Mouse (Mus musculus) hindbrain, embryonic 12.5 days (tissue): ENCODE data around the gene Serpina16. TPM values are rescaled to one million over a fixed set of nuclear protein-coding genes. Genes with fewer than 3 reads are reported as not detected.

Experiments used
- ATAC-seq: fragments of 200-750 bp; cut with Nextera tagmentation; 2 replicates; pipeline ENCODE4 v1.8.0; 2017; ENCODE audit warnings: moderate TSS enrichment; ENCODE audit not compliant: low FRiP score
- H3K27ac ChIP-seq: fragments of 300-500 bp; sonication (generic); 2 replicates; pipeline ENCODE4 v1.5.1; 2016; ENCODE audit warnings: mild to moderate bottlenecking
- H3K27me3 ChIP-seq: fragments of 300-500 bp; sonication (generic); 2 replicates; pipeline ENCODE4 v1.6.1; 2016; ENCODE audit warnings: mild to moderate bottlenecking
- H3K36me3 ChIP-seq: fragments of 300-500 bp; sonication (generic); 2 replicates; pipeline ENCODE4 v1.6.1; 2016; ENCODE audit warnings: mild to moderate bottlenecking
- H3K4me1 ChIP-seq: fragments of 300-500 bp; sonication (generic); 2 replicates; pipeline ENCODE4 v1.6.1; 2016
- H3K4me2 ChIP-seq: fragments of 300-500 bp; sonication (generic); replicated peaks from 2 replicates; pipeline ENCODE4 v1.6.1; 2016; ENCODE audit warnings: mild to moderate bottlenecking
- H3K4me3 ChIP-seq: fragments of 300-500 bp; sonication (generic); 2 replicates; pipeline ENCODE4 v1.5.1; 2016; ENCODE audit warnings: mild to moderate bottlenecking
- H3K9ac ChIP-seq: fragments of 300-500 bp; sonication (generic); 2 replicates; pipeline ENCODE4 v1.6.1; 2016; ENCODE audit warnings: mild to moderate bottlenecking, moderate library complexity
- H3K9me3 ChIP-seq: fragments of 300-500 bp; sonication (generic); replicated peaks from 2 replicates; pipeline ENCODE4 v1.6.1; 2016; ENCODE audit warnings: mild to moderate bottlenecking
- WGBS: fragments of 180-500 bp; shearing (Covaris S2); methylation state at CpG from one replicate; pipeline ENCODE4 v1.1.7; 2016; 5-methylcytosine and 5-hydroxymethylcytosine counted together
- polyA plus RNA-seq: library from polyadenylated mRNA; unstranded; fragments of >200 nt; fragmentation: Nextera tagmentation; extraction: Ambion mirVana; gene quantifications from 2 replicates; pipeline ENCODE4 v1.2.1, GENCODE M21; 2016

Gene Serpina16
- polyA plus RNA-seq, 1 experiment from 2014 or later: not detected

GRCm38 (mm10) chr12:103655123-103656044 lies 20.6 kb downstream of the Serpina16 start:
- 86% methylated on average over 7 of the region's 7 CpGs for WGBS
- H3K4me1 ChIP-seq: no peaks in the 10 kb centered on the region
- H3K4me2 ChIP-seq: no peak overlapping the region
- H3K36me3 ChIP-seq: no peaks in the 10 kb centered on the region
- ATAC-seq: no peak
- H3K27ac ChIP-seq: no peak overlapping the region
- no peak overlapping the region for H3K9ac ChIP-seq
- H3K27me3 ChIP-seq: no peaks in the 10 kb centered on the region
- H3K9me3 ChIP-seq: no peaks in the 10 kb centered on the region
- no peak overlapping the region for H3K4me3 ChIP-seq

GRCm38 (mm10) chr12:103653836-103654235 lies 22.1 kb downstream of the Serpina16 start:
- H3K9ac ChIP-seq: no peak overlapping the region
- H3K27ac ChIP-seq: no peak overlapping the region
- no peak overlapping the region for H3K4me3 ChIP-seq
- H3K36me3 ChIP-seq: no peaks in the 10 kb centered on the region
- no peaks in the 10 kb centered on the region for H3K27me3 ChIP-seq
- WGBS: 100% methylated on average over 2 of the region's 2 CpGs
- no peak for ATAC-seq
- no peak overlapping the region for H3K4me2 ChIP-seq
- no peaks in the 10 kb centered on the region for H3K9me3 ChIP-seq
- no peaks in the 10 kb centered on the region for H3K4me1 ChIP-seq

- Histone ChIP-seq H3K36me3 (no peaks in the 10 kb centered on the region), H3K27ac (no peak overlapping the region), H3K4me2 (no peak overlapping the region), H3K4me3 (no peak overlapping the region), H3K9ac (no peak overlapping the region), H3K9me3 (no peaks in the 10 kb centered on the region), H3K27me3 (no peaks in the 10 kb centered on the region), H3K4me1 (no peaks in the 10 kb centered on the region)
- 77% methylated on average over 2 of the region's 2 CpGs for WGBS
- no peak for ATAC-seq
Observed at GRCm38 (mm10) chr12:103646314-103646713, 29.6 kb downstream of the Serpina16 start.

- Histone ChIP-seq H3K27me3 (no peaks in the 10 kb centered on the region), H3K27ac (no peak overlapping the region), H3K4me2 (no peak overlapping the region), H3K9me3 (no peaks in the 10 kb centered on the region), H3K9ac (no peak overlapping the region), H3K36me3 (no peaks in the 10 kb centered on the region), H3K4me1 (no peaks in the 10 kb centered on the region), H3K4me3 (no peak overlapping the region)
- 38% methylated on average over 5 of the region's 5 CpGs for WGBS
- no peak for ATAC-seq
Observed at GRCm38 (mm10) chr12:103644601-103645000, 31.3 kb downstream of the Serpina16 start.

- 84% methylated on average over 3 of the region's 3 CpGs for WGBS
- H3K27me3 ChIP-seq: no peaks in the 10 kb centered on the region
- ATAC-seq: no peak
Observed at GRCm38 (mm10) chr12:103643818-103644217, 32.1 kb downstream of the Serpina16 start.

GRCm38 (mm10) chr12:103643336-103643735 lies 32.6 kb downstream of the Serpina16 start:
- Histone ChIP-seq H3K27ac (no peak overlapping the region), H3K36me3 (no peaks in the 10 kb centered on the region), H3K4me2 (no peak overlapping the region), H3K9me3 (no peaks in the 10 kb centered on the region), H3K27me3 (no peaks in the 10 kb centered on the region), H3K9ac (no peak overlapping the region), H3K4me1 (no peaks in the 10 kb centered on the region), H3K4me3 (no peak overlapping the region)
- peak; percentile 16; the same call in 1 of the 2 replicates for ATAC-seq
- WGBS: 0% methylated on average over 2 of the region's 2 CpGs

More at GRCm38 (mm10) chr12:103643818-103644217, 32.1 kb downstream of the Serpina16 start:
- no peak overlapping the region for H3K4me3 ChIP-seq
- no peak overlapping the region for H3K9ac ChIP-seq
- no peaks in the 10 kb centered on the region for H3K4me1 ChIP-seq
- no peaks in the 10 kb centered on the region for H3K36me3 ChIP-seq
- H3K9me3 ChIP-seq: no peaks in the 10 kb centered on the region
- no peak overlapping the region for H3K27ac ChIP-seq
- H3K4me2 ChIP-seq: no peak overlapping the region

GRCm38 (mm10) chr12:103635846-103636245 lies 40.1 kb downstream of the Serpina16 start:
- no peak overlapping the region for H3K27ac ChIP-seq
- no peaks in the 10 kb centered on the region for H3K4me1 ChIP-seq
- no peaks in the 10 kb centered on the region for H3K36me3 ChIP-seq
- H3K27me3 ChIP-seq: no peaks in the 10 kb centered on the region
- H3K4me3 ChIP-seq: no peak overlapping the region
- no peak overlapping the region for H3K4me2 ChIP-seq
- H3K9ac ChIP-seq: no peak overlapping the region
- H3K9me3 ChIP-seq: no peaks in the 10 kb centered on the region
- 86% methylated on average over 2 of the region's 2 CpGs for WGBS
- ATAC-seq: no peak

- ATAC-seq: no peak
- Histone ChIP-seq H3K9me3 (no peaks in the 10 kb centered on the region), H3K4me1 (no peaks in the 10 kb centered on the region), H3K9ac (no peak overlapping the region), H3K27ac (no peak overlapping the region), H3K4me3 (no peak overlapping the region), H3K4me2 (no peak overlapping the region), H3K36me3 (no peaks in the 10 kb centered on the region), H3K27me3 (no peaks in the 10 kb centered on the region)
- WGBS: 88% methylated on average over 2 of the region's 2 CpGs
Observed at GRCm38 (mm10) chr12:103634430-103634829, 41.5 kb downstream of the Serpina16 start.

- WGBS: 71% methylated on average over 3 of the region's 3 CpGs
- Histone ChIP-seq H3K4me3 (no peak within 1 kb of the TSS), H3K9me3 (no peaks in the 10 kb centered on the region), H3K27me3 (no peaks in the 10 kb centered on the region), H3K4me1 (no peaks in the 10 kb centered on the region), H3K36me3 (no peaks in the 10 kb centered on the region), H3K4me2 (no peak within 1 kb of the TSS), H3K9ac (no peak within 1 kb of the TSS), H3K27ac (no peak within 1 kb of the TSS)
- ATAC-seq: no peak
Observed at GRCm38 (mm10) chr12:103631203-103631612, 44.7 kb downstream of the Serpina16 start, which contains the start of gene Serpina10. Serpina10 (minus strand) TSS chr12:103631444.

Other genes starting within 250 kb of the Serpina16 start
- 9.2 and 11.3 TPM in 2 replicates for gene Ifi27, start 241.9 kb downstream of the Serpina16 start, polyA plus RNA-seq
- gene Ifi27l2a, start 232.5 kb downstream of the Serpina16 start, polyA plus RNA-seq: 3.2 and 3.7 TPM in 2 replicates
- gene Ifi27l2b, start 218.9 kb downstream of the Serpina16 start, polyA plus RNA-seq: not detected in 2 replicates
- 2.6 and 2.9 TPM in 2 replicates for gene Ppp4r4, start 143.9 kb downstream of the Serpina16 start, polyA plus RNA-seq
- gene Serpina10, start 44.7 kb downstream of the Serpina16 start, polyA plus RNA-seq: not detected in 2 replicates
- gene Serpina6, start 18.9 kb downstream of the Serpina16 start, polyA plus RNA-seq: not detected in 2 replicates
- gene Serpina1f, start 19.4 kb upstream of the Serpina16 start, polyA plus RNA-seq: not detected in 2 replicates
- not detected in 2 replicates for gene Serpina1d, start 97.5 kb upstream of the Serpina16 start, polyA plus RNA-seq
- not detected in 2 replicates for gene Serpina1b, start 154.2 kb upstream of the Serpina16 start, polyA plus RNA-seq
- gene Serpina1a, start 187.4 kb upstream of the Serpina16 start, polyA plus RNA-seq: not detected in 2 replicates
- not detected in 2 replicates for gene Serpina1c, start 228.7 kb upstream of the Serpina16 start, polyA plus RNA-seq